Mouse (Mus musculus) limb, embryonic 11.5 days (tissue): ENCODE measurements at regions not wholly inside any gene's neighbourhood (a gene's known extent, or its start where the extent isn't known, plus 50 kb on each side); places are given as distances from the start of the nearest gene placed in this dataset.

Experiments
- ATAC-seq: fragments of 200-750 bp; cut with Nextera tagmentation; 2 replicates; pipeline ENCODE4 v1.8.0; 2017; ENCODE audit warnings: low read depth; ENCODE audit not compliant: insufficient number of reproducible peaks, low FRiP score, low TSS enrichment
- DNase-seq: peaks from one replicate; pipeline ENCODE4 v3.0.0-alpha.2; 2015; ENCODE audit warnings: low spot score
- H3K27ac ChIP-seq: fragments of 300-500 bp; sonication (generic); replicated peaks from 2 replicates; pipeline ENCODE4 v1.5.1; 2014; ENCODE audit warnings: low read depth, mild to moderate bottlenecking, low read length
- H3K27me3 ChIP-seq: fragments of 300-500 bp; sonication (generic); 2 replicates; pipeline ENCODE4 v1.6.1; 2014; ENCODE audit warnings: mild to moderate bottlenecking, low read length, mixed read lengths; ENCODE audit not compliant: control insufficient read depth, insufficient read depth
- H3K36me3 ChIP-seq: fragments of 300-500 bp; sonication (generic); 2 replicates; pipeline ENCODE4 v1.6.1; 2014; ENCODE audit warnings: mild to moderate bottlenecking, low read length, moderate library complexity, mixed read lengths; ENCODE audit not compliant: control insufficient read depth, insufficient read depth
- H3K4me1 ChIP-seq: fragments of 300-500 bp; sonication (generic); 2 replicates; pipeline ENCODE4 v1.6.1; 2014; ENCODE audit warnings: low read length, mixed read lengths; ENCODE audit not compliant: control insufficient read depth, insufficient read depth
- H3K4me2 ChIP-seq: fragments of 300-500 bp; sonication (generic); 2 replicates; pipeline ENCODE4 v1.6.1; 2014; ENCODE audit warnings: low read depth, mild to moderate bottlenecking, moderate library complexity; ENCODE audit not compliant: severe bottlenecking
- H3K4me3 ChIP-seq: fragments of 300-500 bp; sonication (generic); 2 replicates; pipeline ENCODE4 v1.5.1; 2014; ENCODE audit warnings: low read depth, low read length
- H3K9ac ChIP-seq: fragments of 300-500 bp; sonication (generic); 2 replicates; pipeline ENCODE4 v1.6.1; 2014; ENCODE audit warnings: mild to moderate bottlenecking, low read length
- H3K9me3 ChIP-seq: fragments of 300-500 bp; sonication (generic); 2 replicates; pipeline ENCODE4 v1.6.1; 2016; ENCODE audit warnings: low read length; ENCODE audit not compliant: control insufficient read depth
- WGBS: fragments of 180-500 bp; shearing (Covaris S2); extraction: QIAGEN DNeasy Blood & Tissue Kit; methylation state at CpG from one replicate; pipeline ENCODE4 v1.1.7; 2014; 5-methylcytosine and 5-hydroxymethylcytosine counted together

GRCm38 (mm10) chr15:60762071-60762470, 91.5 kb downstream of the Fam84b start:
- H3K27me3 ChIP-seq = no peaks in the 10 kb centered on the region
- H3K9me3 ChIP-seq = no peaks in the 10 kb centered on the region
- H3K4me3 ChIP-seq = no peak overlapping the region
- no peak overlapping the region for H3K27ac ChIP-seq
- H3K9ac ChIP-seq = no peak overlapping the region
- no peak for ATAC-seq
- no peaks in the 10 kb centered on the region for H3K4me1 ChIP-seq
- H3K4me2 ChIP-seq = no peak overlapping the region
- DNase-seq = no peak
- H3K36me3 ChIP-seq = no peaks in the 10 kb centered on the region
- WGBS = 69% methylated on average over 2 of the region's 2 CpGs

- H3K4me3 ChIP-seq = no peak overlapping the region
- no peaks in the 10 kb centered on the region for H3K36me3 ChIP-seq
- DNase-seq (peak; percentile 78), ATAC-seq (0 out of 2 replicates have a peak, but pooled peaks have one; percentile 78)
- no peaks in the 10 kb centered on the region for H3K27me3 ChIP-seq
- H3K4me1 ChIP-seq = no peaks in the 10 kb centered on the region
- H3K9me3 ChIP-seq = no peaks in the 10 kb centered on the region
- H3K9ac ChIP-seq = no peak overlapping the region
- 0 out of 2 replicates have a peak overlapping the region, but pooled peaks have one; percentile 6 for H3K27ac ChIP-seq
- 30% methylated on average over 6 of the region's 6 CpGs for WGBS
- H3K4me2 ChIP-seq = no peak overlapping the region
These were observed 93.6 kb downstream of the Fam84b start for GRCm38 (mm10) chr15:60760015-60760437.

- no peak overlapping the region for H3K4me3 ChIP-seq
- H3K4me2 ChIP-seq = no peak overlapping the region
- no peaks in the 10 kb centered on the region for H3K27me3 ChIP-seq
- no peak for DNase-seq
- ATAC-seq = no peak
- H3K36me3 ChIP-seq = no peaks in the 10 kb centered on the region
- no peak overlapping the region for H3K9ac ChIP-seq
- 92% methylated on average over 5 of the region's 5 CpGs for WGBS
- no peaks in the 10 kb centered on the region for H3K9me3 ChIP-seq
- no peaks in the 10 kb centered on the region for H3K4me1 ChIP-seq
- no peak overlapping the region for H3K27ac ChIP-seq
These were observed 99.3 kb downstream of the Fam84b start for GRCm38 (mm10) chr15:60754246-60754645.

GRCm38 (mm10) chr15:60739598-60739997, 114.0 kb downstream of the Fam84b start:
- H3K4me3 ChIP-seq = no peak overlapping the region
- 90% methylated on average over 2 of the region's 2 CpGs for WGBS
- H3K4me1 ChIP-seq = no peaks in the 10 kb centered on the region
- DNase-seq (no peak), ATAC-seq (no peak)
- no peaks in the 10 kb centered on the region for H3K36me3 ChIP-seq
- no peak overlapping the region for H3K9ac ChIP-seq
- H3K4me2 ChIP-seq = no peak overlapping the region
- H3K27me3 ChIP-seq = no peaks in the 10 kb centered on the region
- no peaks in the 10 kb centered on the region for H3K9me3 ChIP-seq
- H3K27ac ChIP-seq = no peak overlapping the region

- no peaks in the 10 kb centered on the region for H3K9me3 ChIP-seq
- no peak overlapping the region for H3K27ac ChIP-seq
- H3K36me3 ChIP-seq = no peaks in the 10 kb centered on the region
- no peak for DNase-seq
- H3K27me3 ChIP-seq = no peaks in the 10 kb centered on the region
- 90% methylated on average over 3 of the region's 3 CpGs for WGBS
- no peaks in the 10 kb centered on the region for H3K4me1 ChIP-seq
- no peak for ATAC-seq
- no peak overlapping the region for H3K4me3 ChIP-seq
- H3K4me2 ChIP-seq = no peak overlapping the region
- no peak overlapping the region for H3K9ac ChIP-seq
These were observed 115.3 kb downstream of the Fam84b start for GRCm38 (mm10) chr15:60738258-60738657.

- H3K4me1 ChIP-seq = no peaks in the 10 kb centered on the region
- DNase-seq = no peak
- H3K9me3 ChIP-seq = no peaks in the 10 kb centered on the region
- H3K9ac ChIP-seq = no peak overlapping the region
- H3K4me2 ChIP-seq = no peak overlapping the region
- no peak for ATAC-seq
- H3K27me3 ChIP-seq = no peaks in the 10 kb centered on the region
- no peak overlapping the region for H3K27ac ChIP-seq
- no peaks in the 10 kb centered on the region for H3K36me3 ChIP-seq
- no peak overlapping the region for H3K4me3 ChIP-seq
These were observed 121.2 kb downstream of the Fam84b start for GRCm38 (mm10) chr15:60732416-60732815.

GRCm38 (mm10) chr15:60728754-60729153, 124.8 kb downstream of the Fam84b start:
- Histone ChIP-seq H3K27me3 (no peaks in the 10 kb centered on the region), H3K4me2 (no peak overlapping the region), H3K27ac (no peak overlapping the region), H3K9me3 (no peaks in the 10 kb centered on the region), H3K4me1 (no peaks in the 10 kb centered on the region), H3K36me3 (no peaks in the 10 kb centered on the region), H3K4me3 (no peak overlapping the region), H3K9ac (no peak overlapping the region)
- ATAC-seq = no peak
- 72% methylated on average over 9 of the region's 9 CpGs for WGBS
- DNase-seq = no peak

- 77% methylated on average over 4 of the region's 4 CpGs for WGBS
These were observed 125.2 kb downstream of the Fam84b start for GRCm38 (mm10) chr15:60728337-60728736.

GRCm38 (mm10) chr15:60719332-60719731, 134.2 kb downstream of the Fam84b start:
- no peak overlapping the region for H3K27ac ChIP-seq
- no peaks in the 10 kb centered on the region for H3K27me3 ChIP-seq
- ATAC-seq (no peak), DNase-seq (no peak)
- no peaks in the 10 kb centered on the region for H3K9me3 ChIP-seq
- H3K4me1 ChIP-seq = no peaks in the 10 kb centered on the region
- H3K4me2 ChIP-seq = no peak overlapping the region
- H3K36me3 ChIP-seq = no peaks in the 10 kb centered on the region
- no peak overlapping the region for H3K9ac ChIP-seq
- 91% methylated on average over 5 of the region's 5 CpGs for WGBS
- no peak overlapping the region for H3K4me3 ChIP-seq

More at GRCm38 (mm10) chr15:60728337-60728736, 125.2 kb downstream of the Fam84b start:
- H3K4me3 ChIP-seq = no peak overlapping the region
- no peak overlapping the region for H3K27ac ChIP-seq
- no peaks in the 10 kb centered on the region for H3K36me3 ChIP-seq
- H3K27me3 ChIP-seq = no peaks in the 10 kb centered on the region
- ATAC-seq = no peak; the same call in 1 of the 2 replicates
- H3K4me2 ChIP-seq = no peak overlapping the region
- no peak for DNase-seq
- H3K9ac ChIP-seq = no peak overlapping the region
- H3K4me1 ChIP-seq = no peaks in the 10 kb centered on the region
- H3K9me3 ChIP-seq = no peaks in the 10 kb centered on the region
